Mouse (Mus musculus): ENCODE measurements around the gene Zfp217.
A peak's percentile ranks its signal among the peaks of the same experiment; 100 is the strongest.

Gene Zfp217

GRCm38 (mm10) chr2:170133093-170133731 lies 14.7 kb downstream of the Zfp217 start:
- peak; percentile 65 for DNase-seq (ENCODE audit: low spot score)

DNA sequence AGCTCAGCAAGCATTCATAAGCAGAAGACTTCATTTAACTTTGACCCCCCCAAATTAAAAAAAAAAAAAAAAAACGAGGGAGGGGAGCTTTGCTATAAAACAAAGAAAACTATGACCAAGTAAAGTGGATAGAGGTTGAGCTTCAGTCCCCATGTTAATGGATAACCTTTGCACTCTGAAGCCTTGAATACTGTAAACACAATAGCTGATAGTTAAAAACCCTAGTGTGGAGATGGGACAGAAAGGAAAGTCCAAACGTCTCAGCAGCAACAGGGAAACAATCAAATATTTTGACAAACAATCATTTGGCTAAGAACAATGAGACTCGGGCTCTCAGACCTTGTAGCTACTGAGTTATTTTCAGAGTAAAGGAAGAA lies 15.2 kb downstream of the Zfp217 start:
- no peak for DNase-seq (ENCODE audit: low spot score)

- DNase-seq (ENCODE audit: low spot score), result peak; percentile 51
These were observed 15.9 kb downstream of the Zfp217 start for GRCm38 (mm10) chr2:170131981-170132460.

DNA sequence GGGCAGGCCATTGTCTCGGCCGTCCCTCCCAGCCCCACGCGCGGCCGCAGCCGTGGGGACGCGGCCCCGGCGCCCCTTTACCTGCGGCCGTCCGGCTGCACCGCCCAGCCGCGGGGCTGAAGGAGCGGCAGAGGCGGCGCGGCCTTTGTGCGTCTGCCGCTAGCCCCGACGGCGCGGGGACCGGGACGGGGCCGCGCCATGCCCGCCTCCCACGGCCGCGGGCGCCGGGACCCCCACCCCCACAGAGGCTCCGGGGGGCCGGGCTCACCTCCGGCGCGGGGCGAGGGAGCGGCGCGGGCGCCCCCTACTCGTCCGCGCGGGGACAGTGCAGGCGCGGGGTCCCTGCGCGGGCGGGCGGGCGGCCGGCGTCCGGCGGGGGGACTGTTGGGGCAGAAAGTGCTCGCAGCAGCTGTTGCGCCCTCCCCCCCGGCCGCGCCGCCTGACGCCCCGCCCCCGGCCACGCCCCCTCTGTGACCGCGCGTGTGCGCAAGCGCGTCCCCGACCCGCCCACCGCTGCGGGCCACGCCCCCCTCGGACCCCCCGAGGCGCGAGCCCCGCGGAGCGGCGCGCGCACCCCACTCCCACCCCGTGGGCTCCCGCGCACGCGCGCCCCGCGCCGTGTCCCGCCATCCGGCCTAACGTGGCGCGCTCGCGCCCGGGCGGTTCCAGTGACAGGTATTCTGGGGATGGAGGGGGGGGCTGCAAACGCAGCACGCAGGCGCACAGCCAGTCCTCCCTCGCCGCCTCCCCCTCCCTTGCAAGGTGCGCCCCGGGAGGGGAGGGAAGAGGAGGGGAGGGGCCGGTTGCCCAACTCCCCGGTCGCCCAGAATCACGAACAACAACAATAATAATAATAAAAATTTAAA lies 16.9 kb downstream of the Zfp217 start:
- peak; percentile 86 for DNase-seq (ENCODE audit: low spot score)

GRCm38 (mm10) chr2:170129923-170130779 lies 17.8 kb downstream of the Zfp217 start:
- peak; percentile 37 for DNase-seq (ENCODE audit: low spot score)

DNA sequence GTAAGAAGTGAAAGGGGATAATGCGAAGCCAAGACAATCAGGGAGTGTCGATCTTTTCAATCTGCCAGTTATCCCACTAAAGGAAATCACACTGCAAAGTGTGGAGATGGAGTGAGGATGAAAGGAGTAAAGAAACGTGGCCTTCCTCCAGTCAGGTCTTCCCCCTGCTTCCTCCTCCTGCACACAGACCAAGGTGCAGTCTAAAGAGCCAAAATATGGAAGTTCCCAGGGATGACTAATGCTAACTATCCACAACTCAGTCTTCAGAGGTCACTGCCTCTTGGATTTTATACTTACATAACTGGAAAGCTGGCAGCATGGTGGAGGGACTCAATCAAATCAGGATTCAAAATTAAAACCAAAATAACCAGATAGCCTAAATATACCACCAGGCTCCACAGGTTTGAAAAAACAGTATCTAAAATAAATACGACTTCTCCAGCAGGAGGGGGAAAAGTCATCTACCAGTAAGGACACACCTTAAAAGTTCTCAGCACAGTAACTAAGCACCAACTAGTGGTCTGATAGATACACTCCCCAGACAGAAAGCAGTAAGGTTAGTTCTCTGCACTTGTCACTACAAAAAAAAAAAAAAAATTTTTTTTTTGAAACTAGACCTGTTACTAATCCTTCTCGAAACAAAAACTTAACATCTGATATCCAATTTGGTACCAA lies 18.5 kb downstream of the Zfp217 start:
- peak; percentile 21 for DNase-seq (ENCODE audit: low spot score)

DNA sequence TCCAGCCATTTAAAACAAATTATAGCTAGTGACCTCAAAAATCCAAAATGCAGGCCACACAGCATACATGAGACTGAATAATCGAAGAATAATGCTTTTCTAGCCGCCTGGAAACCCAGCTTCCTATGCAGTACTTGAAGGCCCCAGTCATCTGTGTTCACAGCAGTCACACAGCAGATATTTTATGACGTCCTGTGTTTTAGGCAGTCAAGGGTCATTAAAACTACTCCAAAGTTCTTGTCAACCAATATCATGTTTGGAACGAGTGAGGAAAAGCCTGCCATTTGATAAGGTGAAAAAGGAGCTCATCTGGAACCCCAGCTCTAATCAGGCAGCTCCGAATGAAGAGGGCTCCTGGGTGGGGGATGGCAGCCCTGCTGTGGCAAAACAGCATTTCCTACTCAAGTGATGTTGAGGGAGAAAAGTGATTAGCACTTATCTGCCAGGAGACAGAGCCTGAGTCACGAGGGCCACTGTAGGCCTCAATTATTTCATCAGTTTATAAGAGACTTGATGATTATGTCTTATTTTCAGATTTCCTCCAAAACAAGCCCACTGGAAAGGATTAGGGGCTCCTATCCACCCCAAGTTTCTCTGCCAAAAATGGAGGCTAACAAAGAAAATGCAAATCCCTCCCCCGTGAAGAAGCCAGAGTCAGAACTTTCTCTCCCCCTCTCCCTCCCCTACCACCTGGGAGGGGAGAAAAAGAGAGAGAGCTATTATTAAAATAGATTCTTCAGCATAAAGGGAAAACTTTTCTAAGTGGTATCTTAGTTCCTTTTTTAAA lies 19.2 kb downstream of the Zfp217 start:
- DNase-seq (ENCODE audit: low spot score), result no peak

- peak; percentile 11 for DNase-seq (ENCODE audit: low spot score)
These were observed 20.4 kb downstream of the Zfp217 start for GRCm38 (mm10) chr2:170127523-170127922.

DNA sequence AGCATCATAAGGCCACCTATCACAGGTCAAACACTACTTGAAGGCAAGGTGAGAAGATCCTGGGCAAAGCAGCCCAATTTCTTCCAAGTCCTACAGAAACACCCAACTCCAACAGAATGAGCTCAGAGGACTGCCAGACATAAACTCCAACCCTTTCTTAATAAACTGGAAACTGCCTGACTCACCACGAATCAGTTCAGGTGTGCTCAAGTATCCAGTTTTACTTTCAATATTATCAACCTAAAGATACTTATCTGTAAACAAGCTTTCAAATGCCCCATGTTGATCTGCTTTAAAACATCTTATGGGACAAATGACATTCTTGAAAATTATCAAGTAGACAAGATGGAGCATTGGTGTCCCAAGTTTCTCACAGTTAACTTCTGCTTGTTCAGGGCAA lies 21.6 kb downstream of the Zfp217 start:
- no peak for DNase-seq (ENCODE audit: low spot score)

- no peak for DNase-seq (ENCODE audit: low spot score)
These were observed 25.7 kb downstream of the Zfp217 start for GRCm38 (mm10) chr2:170122197-170122596.

- DNase-seq (ENCODE audit: low spot score), result no peak
These were observed 27.5 kb downstream of the Zfp217 start for GRCm38 (mm10) chr2:170120139-170121027.

DNA sequence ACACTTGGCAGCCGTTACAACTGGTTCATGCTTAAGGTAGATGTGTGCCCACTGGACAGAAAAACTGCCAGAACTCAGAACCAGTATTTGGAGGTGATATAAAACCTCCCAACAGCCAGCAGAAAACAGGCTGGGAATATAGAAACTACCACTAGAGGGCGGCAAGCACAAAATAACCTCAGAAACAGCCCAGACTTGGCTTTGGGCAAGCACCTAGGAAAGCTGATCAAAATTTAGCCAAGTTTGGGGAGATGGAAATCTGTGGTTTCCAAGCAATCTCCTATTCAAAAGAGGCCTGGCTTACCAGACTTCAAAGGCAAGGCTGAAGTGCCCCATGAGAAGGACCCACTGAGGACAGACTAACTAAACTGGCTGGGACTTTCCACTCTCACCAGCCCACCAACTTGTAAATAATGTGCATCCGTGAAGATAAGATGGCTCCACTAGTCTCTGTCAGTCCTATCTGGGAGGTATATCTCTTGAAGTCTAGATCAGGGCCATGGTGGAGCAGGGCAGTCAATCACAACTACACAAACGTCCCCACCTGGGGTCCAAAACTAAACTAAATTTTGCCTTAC lies 31.1 kb downstream of the Zfp217 start:
- peak; percentile 86 for DNase-seq (ENCODE audit: low spot score)

- no peak for DNase-seq (ENCODE audit: low spot score)
These were observed 37.6 kb downstream of the Zfp217 start for GRCm38 (mm10) chr2:170110306-170110705.

- no peak for DNase-seq (ENCODE audit: low spot score)
These were observed 38.4 kb downstream of the Zfp217 start for GRCm38 (mm10) chr2:170109528-170109927.

GRCm38 (mm10) chr2:170107791-170108190 lies 40.1 kb downstream of the Zfp217 start:
- DNase-seq (ENCODE audit: low spot score), result no peak

DNA sequence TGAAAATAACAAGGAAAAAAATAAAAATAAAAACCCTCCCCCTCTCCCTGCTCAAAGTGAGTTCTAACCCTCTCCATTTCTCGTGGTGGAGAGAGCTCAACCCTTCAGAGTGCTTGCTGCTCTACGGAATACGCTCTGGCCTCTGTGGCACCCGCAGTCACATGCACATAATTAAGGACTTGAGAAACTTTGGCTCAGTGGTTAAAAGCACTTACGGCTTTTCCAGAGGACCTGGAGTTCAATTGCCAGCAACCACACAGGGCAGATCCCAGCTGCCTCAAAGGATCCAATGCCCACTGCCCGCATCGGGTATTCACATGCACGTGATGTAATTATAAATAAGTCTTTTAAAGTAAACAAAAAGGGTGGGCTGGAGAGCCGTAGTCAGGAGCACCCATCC lies 41.9 kb downstream of the Zfp217 start:
- DNase-seq (ENCODE audit: low spot score), result no peak

- no peak for DNase-seq (ENCODE audit: low spot score)
These were observed 43.5 kb downstream of the Zfp217 start for GRCm38 (mm10) chr2:170104396-170104795.

DNA sequence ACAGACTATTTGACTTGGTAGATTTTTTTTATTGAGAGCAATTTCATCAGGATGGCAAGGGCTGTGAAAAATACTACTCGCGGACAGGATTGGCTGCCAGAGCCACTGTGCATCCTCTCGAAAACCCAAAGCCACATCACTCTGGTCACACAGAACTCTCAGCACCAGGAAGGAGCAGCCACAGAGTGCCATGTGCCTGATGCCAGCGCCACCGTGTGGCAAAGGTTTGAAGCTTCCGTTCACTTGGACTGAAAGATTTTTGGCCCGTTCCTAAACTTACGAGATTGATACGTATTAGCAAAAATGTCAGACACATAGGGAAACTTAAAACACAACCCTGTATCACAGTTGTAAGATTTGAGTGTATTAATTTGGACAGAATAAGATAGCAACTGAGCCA lies 44.1 kb downstream of the Zfp217 start:
- peak; percentile 80 for DNase-seq (ENCODE audit: low spot score)

DNA sequence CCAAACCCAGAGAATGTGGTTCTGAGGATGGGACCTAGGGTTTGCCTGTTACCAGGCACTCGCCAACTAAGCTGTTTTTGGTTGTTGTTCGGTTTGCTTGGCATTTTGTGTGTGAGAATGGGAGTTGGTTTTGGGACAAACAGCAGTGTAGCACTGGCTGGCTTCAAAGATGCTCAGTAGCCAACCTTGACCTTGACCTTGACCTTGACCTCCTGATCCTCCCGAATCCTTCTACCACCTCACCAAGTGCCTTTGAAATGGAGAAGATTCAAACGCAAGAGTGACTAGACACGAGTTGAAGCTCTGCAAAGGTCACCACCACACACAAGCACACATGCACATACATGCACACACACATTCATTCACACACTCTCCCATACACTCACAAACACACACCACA lies 44.6 kb downstream of the Zfp217 start:
- no peak for DNase-seq (ENCODE audit: low spot score)

DNA sequence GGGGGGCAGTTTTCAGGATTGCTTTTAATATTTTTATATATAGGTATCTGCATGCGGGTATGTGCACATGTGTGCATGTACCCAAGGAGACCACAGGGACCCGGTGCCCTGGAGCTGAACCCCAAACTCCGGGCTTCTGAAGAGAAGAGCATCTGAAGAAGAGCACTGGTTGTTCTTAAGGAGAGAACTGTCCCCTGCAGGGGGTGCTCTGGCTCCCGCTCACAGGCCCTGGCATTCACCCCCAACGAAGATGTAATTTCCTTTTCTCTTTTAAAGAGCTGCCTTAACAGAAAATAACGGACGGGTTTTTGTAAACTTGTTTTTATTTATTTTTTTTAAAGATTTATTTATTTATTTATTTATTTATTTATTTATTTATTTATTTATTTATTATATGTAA lies 46.0 kb downstream of the Zfp217 start:
- DNase-seq (ENCODE audit: low spot score), result no peak

Measured in retina, embryonic 14.5 days (tissue).